Mouse (Mus musculus): ENCODE measurements around the gene Fbxw19. TPM values are rescaled to one million over a fixed set of nuclear protein-coding genes. Genes with fewer than 3 reads are reported as not detected.
"Not testable (repeated sequence)": the region's sequence is repeated elsewhere in the genome, so short reads cannot be mapped to it uniquely, and the experiment has no call there.

The Fbxw19 gene
- total RNA-seq (2015; ENCODE audit: low replicate concordance), result not detected in 2 replicates
- total RNA-seq (2017; ENCODE audit: low replicate concordance), result not detected in 2 replicates

- ATAC-seq (replicated peaks; ENCODE audit: low FRiP score, poor library complexity, severe bottlenecking), result not testable (repeated sequence)
Observed at GRCm38 (mm10) chr9:109495775-109496174, at the start of gene Fbxw19. Gene Fbxw19 (minus strand): TSS chr9:109495875.

GRCm38 (mm10) chr9:109523385-109524064 is 27.9 kb upstream of the Fbxw19 start:
- no peak for ATAC-seq (replicated peaks; ENCODE audit: low FRiP score, poor library complexity, severe bottlenecking)

- no peak for ATAC-seq (replicated peaks; ENCODE audit: low FRiP score, poor library complexity, severe bottlenecking)
Observed at GRCm38 (mm10) chr9:109449040-109449439, 46.6 kb downstream of the Fbxw19 start, which contains the start of gene Fbxw16. Gene Fbxw16 (minus strand): TSS chr9:109449140.

GRCm38 (mm10) chr9:109432956-109433355 is 62.7 kb downstream of the Fbxw19 start:
- no peak for ATAC-seq (replicated peaks; ENCODE audit: low FRiP score, poor library complexity, severe bottlenecking)

Other genes starting within 250 kb of the Fbxw19 start
- not detected in 2 replicates for gene Fbxw14, start 208.2 kb downstream of the Fbxw19 start, total RNA-seq (2015; ENCODE audit: low replicate concordance)
- not detected in 2 replicates for gene Fbxw14, start 208.2 kb downstream of the Fbxw19 start, total RNA-seq (2017; ENCODE audit: low replicate concordance)
- gene Fbxw28, start 156.2 kb downstream of the Fbxw19 start, total RNA-seq (2015; ENCODE audit: low replicate concordance), result not detected in 2 replicates
- not detected in 2 replicates for gene Fbxw28, start 156.2 kb downstream of the Fbxw19 start, total RNA-seq (2017; ENCODE audit: low replicate concordance)
- not detected in 2 replicates for gene Fbxw22, start 91.6 kb downstream of the Fbxw19 start, total RNA-seq (2015; ENCODE audit: low replicate concordance)
- not detected in 2 replicates for gene Fbxw22, start 91.6 kb downstream of the Fbxw19 start, total RNA-seq (2017; ENCODE audit: low replicate concordance)
- gene Fbxw16, start 46.7 kb downstream of the Fbxw19 start, total RNA-seq (2015; ENCODE audit: low replicate concordance), result not detected in 2 replicates
- gene Fbxw16, start 46.7 kb downstream of the Fbxw19 start, total RNA-seq (2017; ENCODE audit: low replicate concordance), result not detected in 2 replicates
- not detected in 2 replicates for gene Fbxw15, start 72.4 kb upstream of the Fbxw19 start, total RNA-seq (2015; ENCODE audit: low replicate concordance)
- not detected in 2 replicates for gene Fbxw15, start 72.4 kb upstream of the Fbxw19 start, total RNA-seq (2017; ENCODE audit: low replicate concordance)
- not detected in 2 replicates for gene Fbxw24, start 130.2 kb upstream of the Fbxw19 start, total RNA-seq (2015; ENCODE audit: low replicate concordance)
- not detected in 2 replicates for gene Fbxw24, start 130.2 kb upstream of the Fbxw19 start, total RNA-seq (2017; ENCODE audit: low replicate concordance)
- not detected in 2 replicates for gene Fbxw25, start 168.8 kb upstream of the Fbxw19 start, total RNA-seq (2015; ENCODE audit: low replicate concordance)
- not detected in 2 replicates for gene Fbxw25, start 168.8 kb upstream of the Fbxw19 start, total RNA-seq (2017; ENCODE audit: low replicate concordance)
- gene Fbxw18, start 206.8 kb upstream of the Fbxw19 start, total RNA-seq (2015; ENCODE audit: low replicate concordance), result not detected in 2 replicates
- not detected in 2 replicates for gene Fbxw18, start 206.8 kb upstream of the Fbxw19 start, total RNA-seq (2017; ENCODE audit: low replicate concordance)

Measured in erythroid progenitor cell, adult 5-6 weeks (primary cell).